Mouse (Mus musculus) ES-E14 (cell line): ENCODE results near the gene Cubn. TPM values are rescaled to one million over a fixed set of nuclear protein-coding genes. Genes with fewer than 3 reads are reported as not detected.

ENCODE experiments used
- DNase-seq: peaks from one replicate; pipeline ENCODE4 v3.0.0-alpha.2; 2013; ENCODE audit warnings: low read depth, low spot score
- H3K27ac ChIP-seq: 2 replicates; pipeline ENCODE4 v1.5.1; 2012; ENCODE audit warnings: low read depth, mild to moderate bottlenecking, low read length, moderate library complexity, mixed read lengths; ENCODE audit not compliant: poor library complexity, insufficient read depth, severe bottlenecking
- H3K36me3 ChIP-seq: 2 replicates; pipeline ENCODE4 v1.6.1; 2012; ENCODE audit warnings: mild to moderate bottlenecking, low read length, moderate library complexity, mixed read lengths; ENCODE audit not compliant: control insufficient read depth, poor library complexity, insufficient read depth, severe bottlenecking
- H3K4me1 ChIP-seq, 2 experiments: fragments of 150-350 bp in 1 of 2; sonication (generic) in 1 of 2; 2 replicates each; pipeline ENCODE4 v1.6.1; 2012; ENCODE audit warnings: low read length in 2 of 2, mild to moderate bottlenecking in 1 of 2, mixed read lengths in 1 of 2; ENCODE audit not compliant: control insufficient read depth in 2 of 2, insufficient read depth in 2 of 2, poor library complexity in 1 of 2
- H3K4me3 ChIP-seq, 2 experiments: fragments of 150-350 bp in 1 of 2; sonication (generic) in 1 of 2; 2 replicates each; pipeline ENCODE4 v1.5.1; 2012; ENCODE audit warnings: low read length in 2 of 2, low read depth in 1 of 2, mild to moderate bottlenecking in 1 of 2, mixed read lengths in 1 of 2; ENCODE audit not compliant: insufficient read depth in 1 of 2, poor library complexity in 1 of 2, severe bottlenecking in 1 of 2
- H3K9ac ChIP-seq: 2 replicates; pipeline ENCODE4 v1.6.1; 2012; ENCODE audit warnings: low read depth, mild to moderate bottlenecking, low read length, mixed read lengths; ENCODE audit not compliant: poor library complexity, insufficient read depth, severe bottlenecking
- H3K9me3 ChIP-seq: fragments of 150-350 bp; sonication (generic); 2 replicates; pipeline ENCODE4 v1.6.1; 2012; ENCODE audit warnings: low read depth, mild to moderate bottlenecking, low read length; ENCODE audit not compliant: control insufficient read depth, insufficient read depth
- CHD2 ChIP-seq: IDR thresholded peaks from 2 replicates; pipeline ENCODE4 v1.6.1; 2014; ENCODE audit warnings: mild to moderate bottlenecking, low read depth, low read length, inconsistent platforms
- HCFC1 ChIP-seq: IDR thresholded peaks from 2 replicates; pipeline ENCODE4 v1.6.1; 2012; ENCODE audit warnings: low read length, inconsistent platforms, borderline replicate concordance; ENCODE audit not compliant: insufficient read depth
- MAFK ChIP-seq: IDR thresholded peaks from 2 replicates; pipeline ENCODE4 v1.6.1; 2014; ENCODE audit warnings: mild to moderate bottlenecking, low read depth, low read length, inconsistent platforms; ENCODE audit not compliant: insufficient read depth
- ZC3H11A ChIP-seq: IDR thresholded peaks from 2 replicates; pipeline ENCODE4 v1.6.1; 2012; ENCODE audit warnings: low read depth, mild to moderate bottlenecking, inconsistent platforms, low read length, borderline replicate concordance
- ZNF384 ChIP-seq: IDR thresholded peaks from 2 replicates; pipeline ENCODE4 v1.6.1; 2012; ENCODE audit warnings: low read depth, low read length, inconsistent platforms
- in situ Hi-C, 2 experiments: fragments of 600-800 bp; cut with MboI; formaldehyde crosslinking; loops; one replicate each; pipeline ENCODE4 v1.15.1; 2025; ENCODE audit warnings: low sequenced_read_pairs in 2 of 2, inconsistent platforms in 1 of 2; ENCODE audit not compliant: unreplicated experiment in 2 of 2
- total RNA-seq: library from RNA; depleted of rRNA; stranded (reverse); fragments of 300-350 nt; gene quantifications from 2 replicates; pipeline ENCODE4 v1.2.3, GENCODE M21; 2012

Gene Cubn
- total RNA-seq, 1 experiment: 18.2 TPM

DNA sequence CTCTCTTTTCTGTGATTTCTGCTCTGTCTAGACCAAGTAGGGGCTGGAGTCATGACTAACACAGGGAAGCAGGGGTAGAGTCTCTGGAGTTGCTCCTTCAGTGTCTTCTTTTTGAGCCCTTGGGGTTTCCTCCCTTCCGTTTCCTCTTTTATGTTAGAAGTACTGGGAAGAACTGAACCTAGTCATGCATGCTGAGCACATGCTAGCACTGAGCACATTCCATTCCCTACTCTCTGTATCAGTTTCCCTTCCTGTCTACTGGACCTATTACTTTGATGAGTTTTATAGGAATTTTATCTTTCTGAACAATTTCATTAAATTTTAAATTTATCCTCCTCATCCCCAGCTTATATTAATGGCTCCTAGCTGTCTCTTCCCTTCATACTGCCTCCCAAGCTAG lies 52.6 kb downstream of the Cubn start:
- in situ Hi-C loops: no loop called here
- H3K36me3 ChIP-seq: no peaks in the 10 kb centered on the region
- no peak overlapping the region for H3K4me3 ChIP-seq
- H3K27ac ChIP-seq: no peak overlapping the region
- H3K4me1 ChIP-seq: no peaks in the 10 kb centered on the region
- no peaks in the 10 kb centered on the region for H3K9me3 ChIP-seq
- TF ChIP-seq CHD2 (no peak), HCFC1 (no peak), MAFK (no peak), ZNF384 (no peak), ZC3H11A (no peak)
- H3K9ac ChIP-seq: no peak overlapping the region
- DNase-seq: no peak

GRCm38 (mm10) chr2:13438275-13438845 lies 53.3 kb downstream of the Cubn start:
- Histone ChIP-seq H3K27ac (no peak overlapping the region), H3K4me3 (no peak overlapping the region), H3K9me3 (no peaks in the 10 kb centered on the region), H3K4me1 (no peaks in the 10 kb centered on the region), H3K9ac (no peak overlapping the region), H3K36me3 (no peaks in the 10 kb centered on the region)
- TF ChIP-seq ZC3H11A: no peak
- TF ChIP-seq MAFK: no peak
- TF ChIP-seq CHD2: no peak
- no peak for TF ChIP-seq HCFC1
- TF ChIP-seq ZNF384: no peak
- in situ Hi-C loops: no loop called here
- no peak for DNase-seq

GRCm38 (mm10) chr2:13432002-13432401 lies 59.6 kb downstream of the Cubn start:
- Histone ChIP-seq H3K9ac (no peak overlapping the region), H3K27ac (no peak overlapping the region), H3K9me3 (no peaks in the 10 kb centered on the region), H3K4me1 (no peaks in the 10 kb centered on the region), H3K4me3 (no peak overlapping the region), H3K36me3 (no peaks in the 10 kb centered on the region)
- no peak for DNase-seq
- in situ Hi-C loops: no loop called here
- TF ChIP-seq MAFK: no peak

- DNase-seq: no peak
- H3K27ac ChIP-seq: no peak overlapping the region
- H3K9me3 ChIP-seq: no peaks in the 10 kb centered on the region
- in situ Hi-C loops: no loop called here
- no peaks in the 10 kb centered on the region for H3K36me3 ChIP-seq
- no peaks in the 10 kb centered on the region for H3K4me1 ChIP-seq
- no peak overlapping the region for H3K9ac ChIP-seq
- H3K4me3 ChIP-seq: no peak overlapping the region
- no peak for TF ChIP-seq ZNF384
- no peak for TF ChIP-seq MAFK
- TF ChIP-seq HCFC1: no peak
- TF ChIP-seq ZC3H11A: no peak
Measured at GRCm38 (mm10) chr2:13421974-13422760, 69.4 kb downstream of the Cubn start.
